Mouse (Mus musculus) thymus, postnatal 14 days (tissue): ENCODE results near the gene Cdkl5.
"Not testable (repeated sequence)": the region's sequence is repeated elsewhere in the genome, so short reads cannot be mapped to it uniquely, and the experiment has no call there.

Experiments
- DNase-seq: peaks from one replicate; pipeline ENCODE4 v3.0.0; 2021

Cdkl5 gene

DNA sequence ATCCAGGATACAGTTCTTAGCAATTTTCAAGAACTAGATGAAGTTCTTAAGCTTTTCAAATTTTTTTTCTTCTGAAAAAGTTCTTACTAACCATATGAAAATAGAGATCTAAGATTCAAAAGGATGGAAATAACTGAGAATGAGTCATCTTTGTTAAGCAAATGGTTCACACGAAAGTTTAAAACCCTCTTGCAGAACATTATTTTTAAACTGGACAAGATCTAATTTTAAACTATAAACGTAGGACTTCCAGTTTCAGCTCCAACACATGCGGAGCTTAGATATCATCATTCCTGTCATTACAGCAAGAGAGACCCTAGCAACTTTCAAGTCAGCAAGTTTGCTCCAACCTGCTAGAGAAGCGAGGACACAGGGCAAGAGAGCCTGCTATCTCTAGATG, 88.0 kb downstream of the Cdkl5 start:
- no peak for DNase-seq

DNA sequence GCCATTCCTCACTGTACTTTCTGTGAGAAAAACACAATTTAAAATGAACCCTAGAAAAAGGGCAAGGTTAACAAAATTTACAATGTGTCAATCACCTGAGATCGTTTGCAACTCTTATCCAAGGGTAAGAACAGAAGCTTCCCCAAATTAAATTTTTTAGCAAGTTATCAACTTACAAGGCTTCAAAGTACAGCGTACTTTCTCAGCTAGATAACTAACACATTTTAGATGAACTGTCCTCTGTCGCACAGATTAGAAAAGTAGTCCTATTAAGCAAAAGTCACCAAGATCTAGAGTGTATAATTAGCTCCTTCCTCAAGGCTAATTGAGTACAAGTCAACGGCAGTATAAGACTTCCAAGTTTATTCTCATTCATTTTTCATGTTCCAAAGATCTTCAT, 88.6 kb downstream of the Cdkl5 start:
- no peak for DNase-seq

DNA sequence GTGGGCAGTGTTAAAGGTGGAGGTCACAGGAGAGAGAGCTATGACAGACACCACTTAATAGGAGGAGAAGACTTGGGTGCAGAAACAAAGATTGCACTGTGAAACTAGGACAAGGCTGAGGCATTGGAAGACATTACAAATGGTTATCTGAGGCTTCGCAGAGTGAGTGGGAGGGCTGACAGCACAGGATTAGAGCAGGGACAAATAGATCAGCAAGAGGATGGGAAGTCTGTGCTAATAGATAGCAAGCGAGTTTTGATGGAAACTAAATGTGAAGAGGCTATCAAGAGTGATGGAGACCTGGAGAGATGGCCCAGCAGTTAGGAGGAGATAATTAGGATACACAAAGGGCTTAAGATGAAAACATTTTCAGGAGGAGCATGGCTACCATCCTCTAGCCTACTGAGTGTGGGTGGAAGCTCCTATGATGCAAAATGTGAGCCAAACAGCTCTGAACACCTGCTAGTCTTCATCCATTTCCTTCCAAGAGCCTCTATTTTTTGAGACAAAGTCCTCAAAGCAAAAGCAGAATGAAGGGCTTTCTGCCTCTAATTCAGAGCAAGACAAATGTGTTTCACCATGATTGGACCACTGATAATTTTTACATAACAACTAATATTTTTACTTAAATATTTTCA, 89.3 kb downstream of the Cdkl5 start:
- no peak for DNase-seq

GRCm38 (mm10) chrX:160901118-160901517, 93.4 kb downstream of the Cdkl5 start:
- DNase-seq, result no peak

- no peak for DNase-seq
Observed at GRCm38 (mm10) chrX:160892077-160892476, 102.4 kb downstream of the Cdkl5 start.

DNA sequence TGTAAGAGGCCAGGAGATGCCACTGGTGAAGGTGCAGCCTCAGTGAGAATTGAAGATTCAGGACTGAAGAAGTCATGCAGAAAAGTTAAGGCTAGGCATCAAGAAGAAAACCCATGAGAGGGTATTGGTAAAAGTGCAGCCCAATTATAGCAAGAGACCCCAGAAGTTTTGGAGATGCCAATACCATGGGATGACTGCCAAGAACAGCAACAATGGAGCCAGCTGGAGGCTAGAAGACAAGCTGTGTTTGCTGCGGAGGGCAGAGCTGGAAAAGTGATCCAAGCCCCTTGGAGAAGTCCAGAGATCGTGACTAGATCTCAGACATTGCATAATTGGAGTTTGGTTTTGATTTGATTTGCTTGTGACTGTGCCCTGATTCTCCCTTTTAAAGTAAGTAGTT, 108.2 kb downstream of the Cdkl5 start:
- no peak for DNase-seq

- no peak for DNase-seq
Observed at GRCm38 (mm10) chrX:160866576-160866975, 127.9 kb downstream of the Cdkl5 start.

- DNase-seq, result no peak
Observed at GRCm38 (mm10) chrX:160865022-160865421, 129.5 kb downstream of the Cdkl5 start.

DNA sequence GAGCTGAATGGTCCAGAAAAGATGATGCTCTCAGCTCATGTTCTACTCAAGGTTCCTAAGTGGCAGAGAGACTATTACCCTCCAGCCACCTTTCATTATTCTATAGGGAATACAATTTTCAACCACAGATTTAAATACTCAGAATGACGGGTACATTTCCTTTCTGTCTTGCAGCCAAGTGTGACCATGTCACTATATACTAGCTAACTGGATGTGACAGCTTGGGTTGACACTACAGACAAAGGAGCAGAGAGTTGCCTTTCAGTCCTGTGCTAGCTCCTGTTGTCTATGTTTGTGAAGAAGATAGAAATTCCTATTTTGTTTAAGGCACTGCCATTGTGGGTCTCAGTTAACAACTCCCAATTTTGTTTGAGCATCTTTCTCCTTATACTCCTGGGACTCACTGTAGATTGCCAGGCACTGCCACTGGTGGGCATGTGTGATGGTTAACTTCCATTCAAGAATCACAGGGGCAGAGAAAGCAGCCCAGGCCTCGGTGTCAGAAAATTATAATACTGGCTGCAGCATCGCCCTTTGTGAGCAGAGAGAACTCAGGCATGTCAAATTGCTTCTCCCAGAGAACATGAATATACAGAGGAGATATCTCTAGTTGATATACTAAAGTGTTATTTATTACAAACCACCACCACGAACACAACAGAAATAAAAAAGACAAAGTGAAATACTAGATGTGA, 130.7 kb downstream of the Cdkl5 start:
- no peak for DNase-seq

DNA sequence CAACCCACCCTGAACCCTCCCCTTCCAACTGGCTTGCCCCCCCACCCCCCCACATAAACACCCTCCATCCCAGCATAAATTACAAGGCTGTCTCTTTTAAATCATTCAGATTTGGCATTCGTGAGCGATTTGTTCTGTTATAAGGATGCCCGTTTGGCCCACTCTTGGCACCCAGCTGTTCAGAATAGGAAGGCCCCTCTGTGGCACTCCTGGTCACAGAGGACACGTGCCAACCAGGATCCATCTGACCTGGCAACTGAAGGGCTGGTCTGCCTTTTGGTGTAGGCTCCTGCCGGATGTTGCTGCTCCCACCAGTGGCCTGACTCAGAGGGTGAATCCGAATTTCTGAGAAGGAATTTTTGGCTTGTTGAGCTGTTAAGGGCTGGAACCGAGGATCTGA, 186.3 kb downstream of the Cdkl5 start:
- no peak for DNase-seq

DNA sequence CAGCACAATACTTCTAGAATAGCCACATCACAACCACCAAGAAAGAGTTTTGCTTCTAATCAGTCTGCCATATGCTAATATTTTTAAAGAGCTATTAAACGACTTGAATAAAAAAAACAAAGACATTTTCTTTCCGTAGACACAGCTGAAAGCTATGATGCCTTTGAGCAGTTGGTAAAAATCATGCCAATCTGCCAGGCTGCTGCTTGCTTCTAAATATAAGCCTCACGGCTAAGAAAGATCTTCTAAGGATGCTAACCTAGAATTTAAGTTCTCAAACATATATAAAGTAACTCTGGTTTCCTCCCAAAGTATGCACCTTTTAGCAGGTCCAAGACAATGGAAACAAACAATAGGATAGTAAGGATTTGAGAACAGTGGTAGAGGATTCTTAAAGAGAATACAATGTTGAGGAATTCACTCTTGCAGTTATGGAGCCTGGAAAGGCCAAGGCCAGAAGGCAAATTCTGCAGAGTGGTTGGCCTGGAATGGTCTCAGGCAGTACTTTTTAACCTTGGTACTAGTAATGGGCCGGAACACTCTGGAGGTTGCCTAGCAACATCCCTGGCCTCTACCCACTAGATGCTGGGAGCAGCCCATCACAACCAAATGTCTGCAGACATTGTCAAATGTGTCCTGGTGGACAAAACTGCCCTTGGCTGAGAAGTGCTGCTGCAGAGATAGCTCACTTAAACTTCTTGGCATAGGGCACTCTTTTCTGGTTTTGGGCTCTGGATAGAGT, 189.9 kb downstream of the Cdkl5 start:
- no peak for DNase-seq

- no peak for DNase-seq
Observed at GRCm38 (mm10) chrX:160794920-160795319, 199.6 kb downstream of the Cdkl5 start.

GRCm38 (mm10) chrX:160782276-160782675, 212.2 kb downstream of the Cdkl5 start:
- DNase-seq, result no peak

GRCm38 (mm10) chrX:160773033-160773432, 221.5 kb downstream of the Cdkl5 start:
- no peak for DNase-seq

- not testable (repeated sequence) for DNase-seq
Observed at GRCm38 (mm10) chrX:160769622-160770021, 224.9 kb downstream of the Cdkl5 start.

GRCm38 (mm10) chrX:160767713-160768112, 226.8 kb downstream of the Cdkl5 start, which contains the start of gene Rs1:
Gene Rs1 (plus strand): TSS chrX:160768013.
- no peak for DNase-seq

DNA sequence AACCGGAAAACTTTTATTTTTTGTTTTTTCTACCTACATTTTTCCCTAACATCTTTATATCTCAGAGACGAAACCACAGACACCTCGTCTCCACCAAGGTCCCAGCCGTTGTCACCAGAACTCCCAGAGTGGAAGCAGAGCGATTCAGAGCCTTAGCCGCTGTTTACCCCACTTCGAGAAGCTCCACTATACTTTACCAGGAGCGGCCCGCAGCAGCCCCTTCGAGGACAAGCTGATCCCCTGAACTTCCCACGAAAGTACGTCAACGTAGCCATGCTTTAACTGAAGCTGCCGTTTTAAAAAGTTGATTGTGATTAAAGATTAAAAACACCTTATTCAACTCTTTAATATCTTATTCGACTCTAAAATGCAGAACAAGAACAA, 228.3 kb downstream of the Cdkl5 start:
- DNase-seq, result no peak

DNA sequence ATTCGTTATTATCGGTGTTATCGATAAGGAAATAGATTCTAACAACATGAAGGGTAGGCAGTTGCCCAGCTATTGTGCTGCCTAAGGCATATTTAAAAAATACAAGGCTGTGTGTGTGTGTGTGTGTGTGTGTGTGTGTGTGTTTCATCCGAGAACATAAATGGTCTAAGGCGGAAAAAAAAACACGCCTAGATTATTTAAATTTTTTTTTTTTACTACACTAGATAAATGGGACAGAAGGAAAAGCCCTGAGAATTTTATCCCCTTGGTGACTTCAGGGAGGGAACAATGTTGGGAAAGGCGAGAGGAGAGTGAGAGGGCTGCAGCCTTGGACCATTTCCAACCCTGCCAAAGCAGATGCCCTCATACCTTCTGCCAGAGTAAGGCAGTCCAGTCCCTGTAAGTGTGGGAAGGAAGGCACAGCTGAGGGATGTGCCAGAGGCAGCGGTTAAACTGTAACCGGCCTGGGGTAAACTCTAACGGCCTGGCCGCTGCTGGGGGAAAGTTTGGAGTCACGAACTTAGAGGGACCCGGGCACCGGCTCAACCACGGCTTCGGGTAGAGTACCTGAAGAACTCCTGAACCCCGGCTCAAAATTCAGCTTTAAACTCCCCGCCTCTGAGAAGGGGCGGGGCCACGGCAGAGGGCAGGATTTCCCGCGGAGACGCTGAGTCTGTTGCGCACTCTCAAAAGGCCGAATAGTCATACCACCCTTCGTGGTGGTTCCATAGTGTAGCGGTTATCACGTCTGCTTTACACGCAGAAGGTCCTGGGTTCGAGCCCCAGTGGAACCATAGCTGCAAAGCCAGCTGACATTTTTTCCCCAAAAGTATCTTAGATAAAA, 228.9 kb downstream of the Cdkl5 start:
- peak; percentile 92 for DNase-seq

GRCm38 (mm10) chrX:160750808-160751207, 243.7 kb downstream of the Cdkl5 start:
- DNase-seq, result no peak

DNA sequence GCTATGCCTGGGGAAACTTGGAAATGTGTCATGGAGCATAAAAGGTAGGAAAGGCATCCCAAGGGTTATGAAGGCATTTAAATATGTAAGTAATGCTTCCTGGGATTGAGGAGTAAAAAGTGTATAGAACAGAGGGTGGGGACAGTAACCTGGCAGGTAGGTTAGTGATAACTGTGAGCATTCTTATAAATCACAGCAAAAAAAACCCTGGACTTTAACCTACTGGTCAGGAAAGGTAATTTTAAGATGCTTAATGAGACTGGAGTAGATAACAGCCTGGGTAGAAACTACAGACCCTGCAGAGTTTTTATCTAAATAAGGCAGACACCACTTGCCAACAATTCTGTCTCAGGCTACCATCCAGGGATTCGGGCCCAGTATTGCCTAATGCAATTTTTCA, 245.9 kb downstream of the Cdkl5 start:
- no peak for DNase-seq

DNA sequence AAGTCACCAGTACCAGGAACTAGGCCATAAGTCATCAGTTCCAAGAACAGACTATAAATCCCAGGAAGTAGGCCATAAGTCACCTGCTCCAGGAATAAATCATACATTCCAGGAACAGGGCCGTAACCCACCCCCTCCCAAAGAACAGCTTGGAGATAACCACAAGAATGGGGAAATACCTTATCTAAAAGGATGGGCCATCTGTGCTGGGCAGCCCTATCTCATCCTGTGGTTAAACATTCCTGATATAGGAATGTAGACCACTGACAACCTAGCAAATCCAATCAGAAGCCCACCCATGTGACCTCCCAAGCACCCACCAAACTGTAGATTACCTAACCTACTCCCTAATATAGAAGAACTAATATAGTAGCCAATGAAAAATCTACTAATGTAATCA, 249.1 kb downstream of the Cdkl5 start:
- no peak for DNase-seq

DNA sequence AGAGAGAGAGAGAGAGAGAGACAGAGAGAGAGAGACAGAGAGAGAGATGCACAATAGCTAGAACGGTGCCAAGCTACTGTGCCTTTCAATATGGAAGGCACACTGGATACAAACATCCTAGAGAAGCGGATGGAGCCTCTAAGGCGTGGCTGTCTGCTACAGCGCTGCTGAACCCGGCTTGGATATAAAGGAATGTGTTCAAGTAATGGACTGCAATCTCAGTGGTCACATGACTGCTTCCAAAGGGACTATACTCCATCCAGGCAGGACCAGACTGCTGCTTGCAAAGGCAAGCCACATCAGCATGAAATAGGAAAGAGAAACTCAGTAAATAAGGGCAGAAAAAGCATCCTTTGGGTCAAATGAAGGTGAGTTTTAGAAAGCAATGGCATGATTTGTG, 258.9 kb downstream of the Cdkl5 start, which contains the start of gene Ppef1:
Gene Ppef1, minus strand, starts transcription at position 116 of the 400 bp plus-strand sequence.
- no peak for DNase-seq
